Mouse (Mus musculus): ENCODE measurements at regions not wholly inside any gene's neighbourhood (a gene's known extent, or its start where the extent isn't known, plus 50 kb on each side); places are given as distances from the start of the nearest gene placed in this dataset.

DNA sequence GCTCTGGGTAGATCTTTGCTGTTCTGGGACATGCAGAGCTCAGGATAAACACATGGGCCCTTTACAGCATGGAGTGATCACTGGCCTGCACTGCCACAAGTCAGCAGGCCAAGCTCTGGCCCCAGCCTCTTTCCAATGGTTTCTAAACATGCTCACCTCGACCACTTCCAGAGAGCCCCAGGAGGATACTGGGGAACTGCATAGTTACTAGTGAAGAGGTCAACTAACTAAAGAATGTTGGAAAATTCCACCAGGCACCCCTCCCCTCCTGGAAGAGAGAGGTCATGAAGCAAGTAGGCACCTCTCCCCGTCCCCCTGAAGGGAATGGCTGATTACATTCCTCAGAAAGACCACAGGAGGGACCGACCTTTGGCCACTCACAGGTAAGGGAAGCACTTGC is 98.7 kb downstream of the Elovl4 start:
- WGBS, result 52% methylated on average over 3 of the region's 3 CpGs
- Histone ChIP-seq H3K9me3 (replicated peaks; ENCODE audit: control insufficient read depth, low read length) (no peaks in the 10 kb centered on the region), H3K4me2 (ENCODE audit: low read depth, low read length) (no peak overlapping the region), H3K27ac (ENCODE audit: low read length) (no peak overlapping the region), H3K4me1 (ENCODE audit: control insufficient read depth, insufficient read depth, low read length) (no peaks in the 10 kb centered on the region), H3K36me3 (ENCODE audit: control insufficient read depth, insufficient read depth, low read length) (no peaks in the 10 kb centered on the region), H3K9ac (ENCODE audit: low read length) (no peak overlapping the region), H3K27me3 (ENCODE audit: control insufficient read depth, insufficient read depth, low read length) (no peaks in the 10 kb centered on the region), H3K4me3 (replicated peaks; ENCODE audit: low read length) (no peak overlapping the region)
- ATAC-seq (ENCODE audit: insufficient read depth, low FRiP score), result no peak

DNA sequence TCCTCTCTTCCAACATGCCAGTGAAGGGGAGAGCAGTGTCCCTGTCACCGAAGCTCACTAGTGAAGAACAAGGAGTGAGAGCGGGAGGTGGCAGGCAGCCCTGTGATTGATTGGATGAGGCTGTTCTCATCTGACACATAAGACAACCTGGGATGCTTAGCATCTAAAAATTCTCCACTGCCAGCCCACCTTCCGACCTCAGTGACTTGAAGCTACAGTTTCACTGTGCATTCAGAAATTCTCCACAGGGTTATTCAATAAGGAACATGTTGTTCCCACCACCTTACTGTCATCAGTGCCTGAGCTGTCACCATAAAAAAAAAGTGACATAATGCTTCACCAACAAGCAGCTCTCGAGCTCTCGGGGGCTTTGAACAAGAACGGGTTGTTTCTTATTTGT is 100.0 kb downstream of the Elovl4 start:
- no peak overlapping the region for H3K9ac ChIP-seq (ENCODE audit: low read length)
- H3K4me1 ChIP-seq (ENCODE audit: control insufficient read depth, insufficient read depth, low read length), result no peaks in the 10 kb centered on the region
- no peak overlapping the region for H3K4me2 ChIP-seq (ENCODE audit: low read depth, low read length)
- H3K27me3 ChIP-seq (ENCODE audit: control insufficient read depth, insufficient read depth, low read length), result no peaks in the 10 kb centered on the region
- H3K4me3 ChIP-seq (replicated peaks; ENCODE audit: low read length), result no peak overlapping the region
- no peaks in the 10 kb centered on the region for H3K36me3 ChIP-seq (ENCODE audit: control insufficient read depth, insufficient read depth, low read length)
- H3K27ac ChIP-seq (ENCODE audit: low read length), result no peak overlapping the region
- no peak for ATAC-seq (ENCODE audit: insufficient read depth, low FRiP score)
- WGBS, result 72% methylated on average over 6 of the region's 6 CpGs
- no peaks in the 10 kb centered on the region for H3K9me3 ChIP-seq (replicated peaks; ENCODE audit: control insufficient read depth, low read length)

GRCm38 (mm10) chr9:83704186-83704585 is 101.9 kb downstream of the Elovl4 start:
- Histone ChIP-seq H3K27me3 (ENCODE audit: control insufficient read depth, insufficient read depth, low read length) (no peaks in the 10 kb centered on the region), H3K9ac (ENCODE audit: low read length) (no peak overlapping the region), H3K9me3 (replicated peaks; ENCODE audit: control insufficient read depth, low read length) (no peaks in the 10 kb centered on the region), H3K36me3 (ENCODE audit: control insufficient read depth, insufficient read depth, low read length) (no peaks in the 10 kb centered on the region), H3K4me1 (ENCODE audit: control insufficient read depth, insufficient read depth, low read length) (no peaks in the 10 kb centered on the region), H3K4me3 (replicated peaks; ENCODE audit: low read length) (no peak overlapping the region), H3K4me2 (ENCODE audit: low read depth, low read length) (no peak overlapping the region), H3K27ac (ENCODE audit: low read length) (no peak overlapping the region)
- no peak for ATAC-seq (ENCODE audit: insufficient read depth, low FRiP score)

GRCm38 (mm10) chr9:83700916-83701315 is 105.2 kb downstream of the Elovl4 start:
- no peaks in the 10 kb centered on the region for H3K27me3 ChIP-seq (ENCODE audit: control insufficient read depth, insufficient read depth, low read length)
- no peak overlapping the region for H3K27ac ChIP-seq (ENCODE audit: low read length)
- H3K9ac ChIP-seq (ENCODE audit: low read length), result no peak overlapping the region
- no peak overlapping the region for H3K4me2 ChIP-seq (ENCODE audit: low read depth, low read length)
- no peaks in the 10 kb centered on the region for H3K4me1 ChIP-seq (ENCODE audit: control insufficient read depth, insufficient read depth, low read length)
- no peaks in the 10 kb centered on the region for H3K9me3 ChIP-seq (replicated peaks; ENCODE audit: control insufficient read depth, low read length)
- no peaks in the 10 kb centered on the region for H3K36me3 ChIP-seq (ENCODE audit: control insufficient read depth, insufficient read depth, low read length)
- no peak overlapping the region for H3K4me3 ChIP-seq (replicated peaks; ENCODE audit: low read length)
- ATAC-seq (ENCODE audit: insufficient read depth, low FRiP score), result no peak
- 91% methylated on average over 7 of the region's 7 CpGs for WGBS

GRCm38 (mm10) chr9:83700056-83700455 is 106.0 kb downstream of the Elovl4 start:
- Histone ChIP-seq H3K4me1 (ENCODE audit: control insufficient read depth, insufficient read depth, low read length) (no peaks in the 10 kb centered on the region), H3K27me3 (ENCODE audit: control insufficient read depth, insufficient read depth, low read length) (no peaks in the 10 kb centered on the region), H3K4me3 (replicated peaks; ENCODE audit: low read length) (no peak overlapping the region), H3K27ac (ENCODE audit: low read length) (no peak overlapping the region), H3K36me3 (ENCODE audit: control insufficient read depth, insufficient read depth, low read length) (no peaks in the 10 kb centered on the region), H3K4me2 (ENCODE audit: low read depth, low read length) (no peak overlapping the region), H3K9ac (ENCODE audit: low read length) (no peak overlapping the region), H3K9me3 (replicated peaks; ENCODE audit: control insufficient read depth, low read length) (no peaks in the 10 kb centered on the region)
- 83% methylated on average over 7 of the region's 7 CpGs for WGBS
- no peak for ATAC-seq (ENCODE audit: insufficient read depth, low FRiP score)

- ATAC-seq (ENCODE audit: insufficient read depth, low FRiP score), result peak; percentile 82; the same call in 1 of the 2 replicates
- Histone ChIP-seq H3K4me2 (ENCODE audit: low read depth, low read length) (peak overlapping the region; percentile 48), H3K27ac (ENCODE audit: low read length) (no peak overlapping the region), H3K27me3 (ENCODE audit: control insufficient read depth, insufficient read depth, low read length) (no peaks in the 10 kb centered on the region), H3K9ac (ENCODE audit: low read length) (no peak overlapping the region), H3K4me1 (ENCODE audit: control insufficient read depth, insufficient read depth, low read length) (peaks cover 10% of the 10 kb centered on the region; the same call in 1 of the 2 replicates), H3K9me3 (replicated peaks; ENCODE audit: control insufficient read depth, low read length) (no peaks in the 10 kb centered on the region), H3K36me3 (ENCODE audit: control insufficient read depth, insufficient read depth, low read length) (no peaks in the 10 kb centered on the region), H3K4me3 (replicated peaks; ENCODE audit: low read length) (peak overlapping the region; percentile 26)
- 18% methylated on average over 24 of the region's 24 CpGs for WGBS
Observed at GRCm38 (mm10) chr9:83691332-83692198, 114.5 kb downstream of the Elovl4 start.
